Mouse (Mus musculus) cerebellum, adult 2 months (tissue): ENCODE results near the gene Ugdh. TPM values are rescaled to one million over a fixed set of nuclear protein-coding genes. Genes with fewer than 3 reads are reported as not detected.
A peak's percentile ranks its signal among the peaks of the same experiment; 100 is the strongest.

ENCODE experiments used
- DNase-seq, 2 experiments: peaks; one replicate each; pipeline ENCODE4 v3.0.0; 2021
- H3K27ac ChIP-seq: fragments of 200-500 bp; 2 replicates; pipeline ENCODE4 v1.5.1; 2012; ENCODE audit warnings: low read length, control low read depth, inconsistent platforms; ENCODE audit not compliant: insufficient read depth
- H3K27me3 ChIP-seq: fragments of 200-500 bp; 2 replicates; pipeline ENCODE4 v1.6.1; 2012; ENCODE audit warnings: inconsistent platforms, mild to moderate bottlenecking, low read length, moderate library complexity; ENCODE audit not compliant: control insufficient read depth, insufficient read depth
- H3K4me1 ChIP-seq: fragments of 200-500 bp; 2 replicates; pipeline ENCODE4 v1.6.1; 2011; ENCODE audit warnings: low read length; ENCODE audit not compliant: control insufficient read depth, insufficient read depth
- H3K4me3 ChIP-seq: fragments of 200-500 bp; replicated peaks from 2 replicates; pipeline ENCODE3; 2011; ENCODE audit warnings: mild to moderate bottlenecking, low read depth, low read length, control low read depth; ENCODE audit not compliant: insufficient read depth
- CTCF ChIP-seq: fragments of 200-500 bp; IDR thresholded peaks from 2 replicates; pipeline ENCODE4 v1.5.1; 2011; ENCODE audit warnings: low read depth, mild to moderate bottlenecking, control low read depth, low read length, moderate library complexity, borderline replicate concordance; ENCODE audit not compliant: insufficient read depth
- POLR2A ChIP-seq: fragments of 200-500 bp; IDR thresholded peaks from 2 replicates; pipeline ENCODE4 v1.6.1; 2011; ENCODE audit warnings: low read length, control low read depth, borderline replicate concordance; ENCODE audit not compliant: insufficient read depth
- WGBS: fragments of 180-500 bp; shearing (Covaris S2); methylation state at CpG from one replicate; pipeline ENCODE4 v1.1.7; 2018; 5-methylcytosine and 5-hydroxymethylcytosine counted together
- polyA plus RNA-seq: library from polyadenylated mRNA; depleted of rRNA; stranded (reverse); fragments of >200 nt; gene quantifications from 2 replicates; pipeline ENCODE4 v1.2.3, GENCODE M21; 2012; rRNA removed

Gene Ugdh
- polyA plus RNA-seq, 1 experiment: 27.3 TPM

DNA sequence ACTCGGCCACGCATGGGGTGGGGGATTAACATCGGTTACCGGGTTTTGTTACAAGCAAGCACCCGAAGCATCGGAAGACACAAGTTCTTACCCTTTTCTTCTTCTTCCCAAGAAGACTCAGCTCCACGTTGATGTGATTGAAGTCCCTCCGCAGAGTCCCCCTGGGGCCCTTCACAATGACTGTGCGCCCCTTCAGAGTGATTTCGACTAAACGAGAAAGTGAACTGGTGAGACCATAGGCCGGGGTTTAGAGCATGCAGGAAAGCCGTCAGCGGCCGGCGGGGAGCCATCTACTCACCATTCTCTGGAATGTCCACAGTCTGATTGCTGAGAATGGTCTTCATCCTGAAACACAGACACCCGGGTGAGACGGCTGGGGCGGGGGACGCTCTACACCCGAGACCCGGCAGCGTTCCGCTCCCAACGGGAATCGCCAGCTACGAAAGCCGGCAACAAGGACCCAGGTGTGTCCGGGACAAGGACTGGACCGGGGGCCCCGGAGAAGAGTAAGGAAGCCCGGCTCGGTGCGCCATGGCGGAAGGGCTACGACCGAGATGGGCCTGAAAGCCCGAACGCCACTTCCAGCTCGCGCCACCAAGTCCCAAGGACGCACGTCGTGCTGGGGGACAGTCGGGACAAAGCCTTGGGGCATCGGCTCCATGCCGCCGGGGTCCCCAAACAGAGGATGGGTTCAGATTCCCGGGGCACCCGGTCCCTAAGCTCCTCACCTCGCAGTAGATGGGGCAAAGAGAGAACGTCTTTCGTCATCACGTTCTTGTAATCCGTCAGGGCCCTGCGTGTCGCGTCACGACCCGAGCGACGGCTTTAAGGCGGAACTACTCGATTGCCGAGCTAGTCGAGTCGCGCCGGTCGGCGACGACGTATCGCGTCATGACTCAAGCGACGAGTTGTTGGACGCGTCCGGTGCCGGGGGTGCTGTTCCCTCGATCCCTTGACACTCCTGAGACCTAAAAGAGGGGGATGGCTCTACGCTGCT is 44.8 kb downstream of the Ugdh start, which contains the start of the genes Rpl9 and Lias:
TSS of gene Rpl9 (minus strand) at position 797 of the 997 bp plus-strand sequence.
TSS of gene Lias (plus strand) at position 850 of the 997 bp plus-strand sequence.
- Histone ChIP-seq H3K4me3 (peak within 1 kb of the TSS; percentile 86), H3K27ac (peak within 1 kb of the TSS; percentile 72), H3K27me3 (no peaks in the 10 kb centered on the region), H3K4me1 (no peaks in the 10 kb centered on the region; the same call in 1 of the 2 replicates)
- DNase-seq: peak; percentile 99 to 100
- peak; percentile 89 for TF ChIP-seq POLR2A
- TF ChIP-seq CTCF: no peak
- WGBS: under 1% methylated on average over 83 of the region's 83 CpGs

- 71% methylated on average over 6 of the region's 6 CpGs for WGBS
- Histone ChIP-seq H3K27me3 (no peaks in the 10 kb centered on the region), H3K4me1 (no peaks in the 10 kb centered on the region; the same call in 1 of the 2 replicates), H3K4me3 (no peak overlapping the region), H3K27ac (no peak overlapping the region)
- no peak for DNase-seq
- TF ChIP-seq CTCF (no peak), POLR2A (no peak)
Observed at GRCm38 (mm10) chr5:65387008-65387867, 48.5 kb downstream of the Ugdh start.

DNA sequence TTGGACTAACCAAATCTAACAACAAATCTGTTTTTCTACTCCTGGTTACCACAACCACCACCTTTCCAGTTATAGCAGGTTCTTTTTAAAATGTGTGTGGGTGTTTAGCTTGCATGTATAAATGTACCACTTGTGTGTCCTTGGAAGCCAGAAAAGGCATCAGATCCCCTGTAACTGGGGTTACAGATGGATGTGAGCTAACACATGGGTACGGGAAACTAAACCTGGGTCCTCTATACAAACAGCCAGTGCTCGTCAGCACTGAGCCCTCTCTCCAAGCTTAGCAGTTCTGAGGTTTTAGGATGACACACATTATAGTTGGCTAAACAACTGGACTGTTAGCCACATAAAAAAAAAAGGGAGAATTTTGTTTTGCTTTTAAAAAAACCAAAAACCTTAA is 50.0 kb downstream of the Ugdh start:
- WGBS: 86% methylated on average over 2 of the region's 2 CpGs
- Histone ChIP-seq H3K4me1 (no peaks in the 10 kb centered on the region; the same call in 1 of the 2 replicates), H3K27me3 (no peaks in the 10 kb centered on the region), H3K27ac (no peak overlapping the region), H3K4me3 (no peak overlapping the region)
- TF ChIP-seq CTCF: no peak
- no peak for TF ChIP-seq POLR2A
- no peak for DNase-seq

DNA sequence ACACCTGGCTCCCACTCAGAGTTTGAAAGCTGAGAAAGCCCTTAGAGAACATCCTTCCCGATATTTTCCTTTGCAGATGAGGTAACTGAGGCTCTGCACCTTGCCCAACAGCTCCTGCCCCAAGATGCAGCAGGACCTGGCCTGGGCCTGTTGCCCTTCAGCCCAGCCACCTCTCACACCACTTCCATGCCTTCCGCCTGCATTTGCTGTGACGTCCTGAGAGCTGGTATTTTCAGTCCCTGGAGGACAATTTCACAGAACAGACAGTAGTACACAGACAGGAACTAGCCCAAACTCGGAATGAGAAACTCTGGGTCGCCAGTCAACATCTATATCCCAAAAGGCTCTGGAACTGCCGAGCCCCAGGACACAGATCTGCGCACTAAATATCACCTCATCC is 61.0 kb downstream of the Ugdh start:
- no peak for DNase-seq
- WGBS: 80% methylated on average over 7 of the region's 7 CpGs
- H3K4me1 ChIP-seq: no peaks in the 10 kb centered on the region
- H3K27me3 ChIP-seq: no peaks in the 10 kb centered on the region
- no peak overlapping the region for H3K27ac ChIP-seq
- no peak overlapping the region for H3K4me3 ChIP-seq
- no peak for TF ChIP-seq POLR2A
- TF ChIP-seq CTCF: no peak

DNA sequence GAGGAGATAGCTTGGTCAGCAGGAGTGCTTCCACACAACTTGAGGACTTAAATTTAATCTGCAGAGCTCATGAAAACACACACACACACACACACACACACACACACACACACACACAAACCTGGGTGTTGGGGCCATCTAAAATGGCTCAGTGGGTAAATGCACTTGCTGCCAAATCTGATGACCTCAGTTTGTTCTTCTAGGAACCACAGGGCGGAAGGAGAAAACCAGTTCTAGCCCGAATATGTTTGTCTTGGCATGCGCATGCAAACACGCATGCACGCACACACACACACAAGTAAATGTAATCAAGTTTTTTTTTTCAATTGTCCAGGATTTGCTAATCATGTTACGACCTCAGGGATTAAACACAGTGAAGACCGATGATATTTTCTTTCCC is 64.2 kb downstream of the Ugdh start:
- TF ChIP-seq POLR2A: no peak
- no peak for TF ChIP-seq CTCF
- DNase-seq: no peak
- H3K27me3 ChIP-seq: no peaks in the 10 kb centered on the region
- no peaks in the 10 kb centered on the region for H3K4me1 ChIP-seq
- no peak overlapping the region for H3K4me3 ChIP-seq
- WGBS: 90% methylated on average over 7 of the region's 7 CpGs
- no peak overlapping the region for H3K27ac ChIP-seq

- Histone ChIP-seq H3K27ac (no peak overlapping the region), H3K4me3 (no peak overlapping the region), H3K4me1 (no peaks in the 10 kb centered on the region), H3K27me3 (no peaks in the 10 kb centered on the region)
- TF ChIP-seq POLR2A: no peak
- no peak for TF ChIP-seq CTCF
- DNase-seq: no peak
- 91% methylated on average over 11 of the region's 11 CpGs for WGBS
Observed at GRCm38 (mm10) chr5:65367837-65368236, 67.9 kb downstream of the Ugdh start.

Other genes with a start within 250 kb of the Ugdh start
- gene Wdr19, start 236.3 kb downstream of the Ugdh start, polyA plus RNA-seq: 14.3 and 15.4 TPM in 2 replicates
- 23.8 and 25.7 TPM in 2 replicates for gene Rfc1, start 100.3 kb downstream of the Ugdh start, polyA plus RNA-seq
- gene Klb, start 87.6 kb downstream of the Ugdh start, polyA plus RNA-seq: 0.23 and 0.29 TPM in 2 replicates
- gene Rpl9, start 44.5 kb downstream of the Ugdh start, polyA plus RNA-seq: 431 and 479 TPM in 2 replicates
- gene Lias, start 44.5 kb downstream of the Ugdh start, polyA plus RNA-seq: 46.3 and 47.0 TPM in 2 replicates
- 0.86 TPM in 1 of 2 replicates, not detected in the other for gene Gm43552, start 56.9 kb upstream of the Ugdh start, polyA plus RNA-seq
- 132 and 147 TPM in 2 replicates for gene Smim14, start 101.2 kb upstream of the Ugdh start, polyA plus RNA-seq
- gene Ube2k, start 101.3 kb upstream of the Ugdh start, polyA plus RNA-seq: 99.9 and 110 TPM in 2 replicates